In the genomic region with DNA sequence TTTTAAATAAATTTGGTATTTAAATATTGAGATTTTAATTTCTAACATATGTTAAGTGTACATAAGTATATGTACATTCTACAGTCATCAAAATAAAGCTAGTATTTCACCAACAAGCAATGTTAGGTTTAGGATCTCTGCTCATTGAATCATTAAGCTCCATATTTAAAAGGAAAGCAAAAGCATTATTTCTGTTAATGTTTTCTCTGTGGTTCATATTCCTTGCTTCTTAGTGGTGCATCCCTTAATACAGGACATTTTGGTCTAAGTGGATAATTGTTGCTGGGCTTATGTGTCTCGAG, we compare ENCODE assay signal across 9 mouse cellular contexts. TPM values are rescaled to one million over a fixed set of nuclear protein-coding genes. Genes with fewer than 3 reads are reported as not detected.
A peak's percentile ranks its signal among the peaks of the same experiment; 100 is the strongest.
DNase-seq lines count a peak whose midpoint lies in the region; ATAC-seq lines count a peak whose summit lies in the region.
"Had no signal": no experiment of that assay in that cellular context is flagged by ENCODE, and none has a peak within 500 bp of the region (broad histone marks: within the 10 kb centered on the region; RNA-seq: fewer than 3 reads in every experiment).

No protein-coding gene starts in this region.

- H3K9me3 ChIP-seq in kidney, embryonic 16.5 days (ENCODE audit: low read length), result no peaks in the 10 kb centered on the region
- no peaks in the 10 kb centered on the region for H3K9me3 ChIP-seq in embryonic facial prominence, embryonic 10.5 days
- no peaks in the 10 kb centered on the region for H3K9me3 ChIP-seq in hindbrain, embryonic 10.5 days
- no peaks in the 10 kb centered on the region for H3K9me3 ChIP-seq in liver, embryonic 16.5 days (replicated peaks; ENCODE audit: control insufficient read depth, low read length)

- DNase-seq in kidney, postnatal 14 days, result no peak
- no peak for DNase-seq in embryonic facial prominence, embryonic 10.5 days (ENCODE audit: low spot score)
- no peak for DNase-seq in hindbrain, embryonic 10.5 days (ENCODE audit: low spot score)
- no peak for DNase-seq in embryo, embryonic 10 days (ENCODE audit: low spot score)
- DNase-seq in right cerebral cortex, postnatal 25 days, result no peak
- DNase-seq in layer of hippocampus, adult 11-12 months (ENCODE audit: low spot score), result no peak

- no peak overlapping the region for H3K4me3 ChIP-seq in kidney, embryonic 16.5 days (ENCODE audit: low read length)
- H3K4me3 ChIP-seq in embryonic facial prominence, embryonic 10.5 days, result peak overlapping the region; percentile 75
- peak overlapping the region; percentile 97; the same call in 1 of the 2 replicates for H3K4me3 ChIP-seq in hindbrain, embryonic 10.5 days
- peak overlapping the region; percentile 87; the same call in 1 of the 2 replicates for H3K4me3 ChIP-seq in liver, embryonic 16.5 days (ENCODE audit: low read depth, low read length)

- H3K4me1 ChIP-seq in kidney, embryonic 16.5 days (ENCODE audit: insufficient read depth, low read length), result peaks cover 16% of the 10 kb centered on the region
- H3K4me1 ChIP-seq in embryonic facial prominence, embryonic 10.5 days, result peaks cover 24% of the 10 kb centered on the region
- H3K4me1 ChIP-seq in hindbrain, embryonic 10.5 days (replicated peaks), result peaks cover 21% of the 10 kb centered on the region
- H3K4me1 ChIP-seq in liver, embryonic 16.5 days (ENCODE audit: control insufficient read depth, low read depth, low read length), result peaks cover 20% of the 10 kb centered on the region

- no peak for ATAC-seq in kidney, embryonic 16.5 days (ENCODE audit: low FRiP score, low TSS enrichment)
- ATAC-seq in liver, embryonic 16.5 days (ENCODE audit: low read depth), result no peak

- H3K27ac ChIP-seq in kidney, embryonic 16.5 days (ENCODE audit: low read length), result no peak overlapping the region
- H3K27ac ChIP-seq in embryonic facial prominence, embryonic 10.5 days (replicated peaks), result no peak overlapping the region
- peak overlapping the region; percentile 88 for H3K27ac ChIP-seq in hindbrain, embryonic 10.5 days
- no peak overlapping the region for H3K27ac ChIP-seq in liver, embryonic 16.5 days (ENCODE audit: low read length)

- peak overlapping the region; percentile 95; the same call in 1 of the 2 replicates for H3K4me2 ChIP-seq in kidney, embryonic 16.5 days (replicated peaks; ENCODE audit: low read depth, low read length)
- H3K4me2 ChIP-seq in liver, embryonic 16.5 days (ENCODE audit: low read depth, low read length), result peak overlapping the region; percentile 83

- H3K27me3 ChIP-seq in kidney, embryonic 16.5 days (ENCODE audit: insufficient read depth, low read length), result no peaks in the 10 kb centered on the region
- H3K27me3 ChIP-seq in embryonic facial prominence, embryonic 10.5 days (replicated peaks; ENCODE audit: low read depth, poor library complexity, severe bottlenecking), result no peaks in the 10 kb centered on the region
- no peaks in the 10 kb centered on the region for H3K27me3 ChIP-seq in hindbrain, embryonic 10.5 days (ENCODE audit: insufficient read depth, poor library complexity, severe bottlenecking)
- no peaks in the 10 kb centered on the region for H3K27me3 ChIP-seq in liver, embryonic 16.5 days (ENCODE audit: control insufficient read depth, insufficient read depth, low read depth, low read length)
- H3K27me3 ChIP-seq: Patski had no signal

- peak overlapping the region; percentile 94; the same call in 1 of the 2 replicates for H3K9ac ChIP-seq in kidney, embryonic 16.5 days (replicated peaks; ENCODE audit: low read length)
- H3K9ac ChIP-seq in liver, embryonic 16.5 days (ENCODE audit: low read depth, low read length), result no peak overlapping the region

- 83% methylated on average over 1 of the region's 1 CpGs for WGBS in kidney, embryonic 16.5 days
- 82% methylated on average over 1 of the region's 1 CpGs for WGBS in embryonic facial prominence, embryonic 10.5 days
- WGBS in hindbrain, embryonic 10.5 days, result 79% methylated on average over 1 of the region's 1 CpGs
- 58% methylated on average over 1 of the region's 1 CpGs for WGBS in liver, embryonic 16.5 days (ENCODE audit: insufficient replicate concordance)

- H3K36me3 ChIP-seq in kidney, embryonic 16.5 days (ENCODE audit: insufficient read depth, low read length), result no peaks in the 10 kb centered on the region
- peaks cover 9% of the 10 kb centered on the region for H3K36me3 ChIP-seq in embryonic facial prominence, embryonic 10.5 days (replicated peaks)
- peaks cover 7% of the 10 kb centered on the region; the same call in 1 of the 2 replicates for H3K36me3 ChIP-seq in hindbrain, embryonic 10.5 days
- H3K36me3 ChIP-seq in liver, embryonic 16.5 days (ENCODE audit: control insufficient read depth, insufficient read depth), result no peaks in the 10 kb centered on the region

RNA-seq across cellular contexts. Expression of a gene that starts 9.4 kb away (rescaled TPM):
- 44.1 and 56.1 TPM in 2 replicates for polyA plus RNA-seq in kidney, embryonic 16.5 days (2015; fragmentation: Nextera tagmentation; extraction: Ambion mirVana)
- 50.3 and 50.5 TPM in 2 replicates for polyA plus RNA-seq in embryonic facial prominence, embryonic 10.5 days (2016; fragmentation: Nextera tagmentation; extraction: Ambion mirVana)
- polyA plus RNA-seq in hindbrain, embryonic 10.5 days (2016; fragmentation: Nextera tagmentation; extraction: Ambion mirVana), result 46.8 and 54.2 TPM in 2 replicates
- polyA plus RNA-seq in liver, embryonic 16.5 days (2015; fragmentation: Nextera tagmentation; extraction: Ambion mirVana), result 16.0 and 19.2 TPM in 2 replicates

RNA-seq across cellular contexts. Expression of a gene that starts 36.1 kb away (rescaled TPM):
- 69.8 and 72.0 TPM in 2 replicates for polyA plus RNA-seq in kidney, embryonic 16.5 days (2015; fragmentation: Nextera tagmentation; extraction: Ambion mirVana)
- 64.9 and 72.8 TPM in 2 replicates for polyA plus RNA-seq in embryonic facial prominence, embryonic 10.5 days (2016; fragmentation: Nextera tagmentation; extraction: Ambion mirVana)
- 57.5 TPM in 2 replicates for polyA plus RNA-seq in hindbrain, embryonic 10.5 days (2016; fragmentation: Nextera tagmentation; extraction: Ambion mirVana)
- polyA plus RNA-seq in liver, embryonic 16.5 days (2015; fragmentation: Nextera tagmentation; extraction: Ambion mirVana), result 11.2 and 12.8 TPM in 2 replicates
